Mouse (Mus musculus) kidney, postnatal 0 days (tissue): ENCODE data around the gene Nuak2. TPM values are rescaled to one million over a fixed set of nuclear protein-coding genes. Genes with fewer than 3 reads are reported as not detected.

ENCODE experiments used
- ATAC-seq: fragments of 200-750 bp; cut with Nextera tagmentation; replicated peaks from 2 replicates; pipeline ENCODE4 v1.8.0; 2017; ENCODE audit warnings: low read depth, moderate number of reproducible peaks, moderate TSS enrichment, moderate library complexity; ENCODE audit not compliant: low FRiP score
- DNase-seq: peaks from one replicate; pipeline ENCODE4 v3.0.0-alpha.2; 2016; ENCODE audit warnings: low spot score
- H3K27ac ChIP-seq: fragments of 300-500 bp; sonication (generic); 2 replicates; pipeline ENCODE4 v1.5.1; 2014; ENCODE audit warnings: mild to moderate bottlenecking
- H3K27me3 ChIP-seq: fragments of 300-500 bp; sonication (generic); 2 replicates; pipeline ENCODE4 v1.6.1; 2014; ENCODE audit warnings: low read length, mixed read lengths; ENCODE audit not compliant: insufficient read depth
- H3K36me3 ChIP-seq: fragments of 300-500 bp; sonication (generic); 2 replicates; pipeline ENCODE4 v1.6.1; 2014; ENCODE audit warnings: low read length, mixed read lengths; ENCODE audit not compliant: insufficient read depth
- H3K4me1 ChIP-seq: fragments of 300-500 bp; sonication (generic); replicated peaks from 2 replicates; pipeline ENCODE4 v1.6.1; 2014; ENCODE audit warnings: antibody characterized with exemption, low read length, mixed read lengths; ENCODE audit not compliant: insufficient read depth
- H3K4me2 ChIP-seq: fragments of 300-500 bp; sonication (generic); 2 replicates; pipeline ENCODE4 v1.6.1; 2014; ENCODE audit warnings: mild to moderate bottlenecking, low read length, moderate library complexity, mixed read lengths
- H3K4me3 ChIP-seq: fragments of 300-500 bp; sonication (generic); replicated peaks from 2 replicates; pipeline ENCODE4 v1.5.1; 2014; ENCODE audit warnings: low read depth, low read length
- H3K9ac ChIP-seq: fragments of 300-500 bp; sonication (generic); 2 replicates; pipeline ENCODE4 v1.6.1; 2014; ENCODE audit warnings: low read depth, low read length
- H3K9me3 ChIP-seq: fragments of 300-500 bp; sonication (generic); replicated peaks from 2 replicates; pipeline ENCODE4 v1.6.1; 2016; ENCODE audit warnings: low read length, inconsistent platforms, mixed read lengths
- CTCF ChIP-seq: IDR thresholded peaks from 2 replicates; pipeline ENCODE4 v1.5.1; 2016; ENCODE audit warnings: antibody characterized with exemption, low read depth, mild to moderate bottlenecking, moderate library complexity
- WGBS: fragments of 180-500 bp; shearing (Covaris S2); extraction: QIAGEN DNeasy Blood & Tissue Kit; methylation state at CpG from one replicate; pipeline ENCODE4 v1.1.7; 2014; 5-methylcytosine and 5-hydroxymethylcytosine counted together
- polyA plus RNA-seq: library from polyadenylated mRNA; unstranded; fragments of >200 nt; fragmentation: Nextera tagmentation; extraction: Ambion mirVana; gene quantifications from 2 replicates; pipeline ENCODE4 v1.2.1, GENCODE M21; 2015

Nuak2 gene
- polyA plus RNA-seq, 1 experiment from 2014 or later = 8.7 TPM

DNA sequence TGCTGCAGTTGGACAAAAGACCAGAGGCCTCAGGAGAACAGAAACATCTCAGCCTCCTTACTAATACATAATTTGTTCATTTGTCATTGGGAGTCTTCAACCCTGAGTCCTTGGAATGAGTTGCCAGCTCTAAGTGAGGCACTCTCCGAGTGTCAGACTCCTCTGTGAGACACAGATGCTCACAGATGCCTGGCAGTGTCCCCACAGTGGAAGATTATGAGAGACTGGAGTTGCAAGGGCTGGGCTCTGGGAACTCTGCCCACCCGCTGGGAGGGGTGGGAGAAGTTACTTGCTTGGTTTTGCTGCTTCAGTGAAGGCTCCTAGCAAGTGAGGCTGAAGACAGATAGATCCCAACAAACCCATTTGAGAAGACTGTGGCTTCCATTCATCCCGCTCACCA lies 19.9 kb upstream of the Nuak2 start:
- 77% methylated on average over 3 of the region's 3 CpGs for WGBS
- Histone ChIP-seq H3K27me3 (peaks cover 9% of the 10 kb centered on the region; the same call in 1 of the 2 replicates), H3K9ac (no peak overlapping the region), H3K4me1 (peaks cover 20% of the 10 kb centered on the region), H3K9me3 (no peaks in the 10 kb centered on the region), H3K4me2 (no peak overlapping the region), H3K27ac (no peak overlapping the region), H3K36me3 (no peaks in the 10 kb centered on the region), H3K4me3 (no peak overlapping the region)
- no peak for DNase-seq
- no peak for TF ChIP-seq CTCF
- ATAC-seq = no peak

DNA sequence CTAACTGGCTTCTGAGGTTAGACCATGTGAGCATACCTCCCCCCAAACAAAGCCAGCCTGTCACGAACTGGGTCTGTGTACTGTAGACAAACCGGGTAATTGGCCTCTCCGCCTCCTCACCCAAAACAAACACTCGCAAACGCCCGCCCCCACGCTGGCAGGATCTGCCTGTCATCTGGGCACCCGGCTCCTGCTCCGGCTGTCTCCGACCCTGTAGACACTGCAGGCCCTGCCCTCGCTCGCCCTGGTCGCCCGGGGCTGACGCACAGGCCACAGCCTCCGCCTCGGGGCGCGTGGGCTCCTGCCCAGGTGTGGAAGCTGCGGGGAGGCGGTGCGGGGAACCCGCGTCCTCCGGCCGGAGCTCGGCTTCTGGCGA lies 17.5 kb upstream of the Nuak2 start, which contains the start of gene Klhdc8a:
Gene Klhdc8a, plus strand, starts transcription at position 202 of the 376 bp plus-strand sequence.
- peak within 1 kb of the TSS; percentile 66 for H3K27ac ChIP-seq
- peaks cover 9% of the 10 kb centered on the region; the same call in 1 of the 2 replicates for H3K27me3 ChIP-seq
- peak within 1 kb of the TSS; percentile 55 for H3K4me3 ChIP-seq
- peak within 1 kb of the TSS; percentile 66 for H3K9ac ChIP-seq
- no peaks in the 10 kb centered on the region for H3K9me3 ChIP-seq
- no peaks in the 10 kb centered on the region for H3K36me3 ChIP-seq
- H3K4me1 ChIP-seq = peaks cover 4% of the 10 kb centered on the region
- TF ChIP-seq CTCF = no peak
- DNase-seq = peak; percentile 60
- 2% methylated on average over 28 of the region's 28 CpGs for WGBS
- H3K4me2 ChIP-seq = peak within 1 kb of the TSS; percentile 97
- ATAC-seq = peak; percentile 61

DNA sequence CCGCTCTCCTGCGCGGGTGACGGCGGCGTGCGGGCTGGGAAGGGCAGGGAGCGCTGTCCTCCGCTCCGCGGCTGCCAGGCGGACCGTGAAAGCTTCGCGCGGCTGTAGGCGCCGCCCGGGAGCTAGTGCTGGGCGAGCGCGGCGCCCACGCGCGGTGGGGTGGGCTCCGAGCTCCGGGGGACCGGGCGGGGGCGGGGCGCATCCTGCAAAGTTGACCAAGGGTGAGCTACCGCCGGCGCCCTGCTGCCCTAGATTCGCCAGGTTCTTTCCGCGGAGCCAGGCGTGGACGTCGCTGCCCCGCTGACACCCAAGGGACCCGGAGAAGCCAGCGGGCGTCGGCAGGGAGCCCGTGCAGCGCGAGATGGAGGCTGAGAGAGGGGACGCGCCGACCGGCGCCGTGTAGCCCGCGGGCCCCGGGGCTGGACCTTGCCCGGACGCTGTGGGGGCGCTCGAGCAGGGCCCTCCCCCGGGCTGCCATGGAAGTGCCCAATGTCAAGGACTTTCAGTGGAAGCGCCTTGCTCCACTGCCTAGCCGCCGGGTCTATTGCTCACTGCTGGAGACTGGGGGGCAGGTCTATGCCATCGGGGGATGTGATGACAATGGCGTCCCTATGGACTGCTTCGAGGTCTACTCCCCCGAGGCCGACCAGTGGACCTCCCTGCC lies 17.0 kb upstream of the Nuak2 start:
- no peak for TF ChIP-seq CTCF
- H3K9me3 ChIP-seq = no peaks in the 10 kb centered on the region
- DNase-seq (no peak), ATAC-seq (peak; percentile 76)
- peak overlapping the region; percentile 66 for H3K27ac ChIP-seq
- H3K4me1 ChIP-seq = peaks cover 4% of the 10 kb centered on the region
- H3K27me3 ChIP-seq = peaks cover 9% of the 10 kb centered on the region; the same call in 1 of the 2 replicates
- WGBS = 2% methylated on average over 50 of the region's 71 CpGs
- peak overlapping the region; percentile 97 for H3K4me2 ChIP-seq
- H3K36me3 ChIP-seq = no peaks in the 10 kb centered on the region
- H3K9ac ChIP-seq = peak overlapping the region; percentile 66
- H3K4me3 ChIP-seq = peak overlapping the region; percentile 55

DNA sequence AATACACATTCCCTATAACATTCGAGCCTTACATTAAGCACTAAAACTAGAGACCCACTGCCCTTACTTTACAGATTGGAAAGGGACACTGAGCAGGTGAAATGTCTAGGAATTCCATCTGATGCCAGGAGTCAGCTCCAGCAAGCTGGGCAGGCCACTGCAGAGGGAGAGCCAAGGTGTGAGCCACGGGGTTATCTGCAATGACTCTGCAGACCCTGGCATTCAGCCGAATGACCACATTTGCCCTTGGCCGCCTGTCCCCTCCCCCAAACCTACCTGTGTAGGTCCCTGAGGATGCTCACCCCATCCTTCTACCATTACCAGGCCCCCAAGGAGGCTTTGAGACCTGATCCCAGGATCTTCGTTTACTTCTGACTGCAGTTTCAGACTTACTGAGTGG lies 16.2 kb upstream of the Nuak2 start:
- peaks cover 4% of the 10 kb centered on the region for H3K4me1 ChIP-seq
- no peak overlapping the region for H3K4me3 ChIP-seq
- peaks cover 9% of the 10 kb centered on the region; the same call in 1 of the 2 replicates for H3K27me3 ChIP-seq
- no peak overlapping the region for H3K27ac ChIP-seq
- no peak for DNase-seq
- no peak for TF ChIP-seq CTCF
- peak overlapping the region; percentile 97 for H3K4me2 ChIP-seq
- 75% methylated on average over 5 of the region's 5 CpGs for WGBS
- no peak for ATAC-seq
- H3K36me3 ChIP-seq = no peaks in the 10 kb centered on the region
- H3K9ac ChIP-seq = no peak overlapping the region
- H3K9me3 ChIP-seq = no peaks in the 10 kb centered on the region

DNA sequence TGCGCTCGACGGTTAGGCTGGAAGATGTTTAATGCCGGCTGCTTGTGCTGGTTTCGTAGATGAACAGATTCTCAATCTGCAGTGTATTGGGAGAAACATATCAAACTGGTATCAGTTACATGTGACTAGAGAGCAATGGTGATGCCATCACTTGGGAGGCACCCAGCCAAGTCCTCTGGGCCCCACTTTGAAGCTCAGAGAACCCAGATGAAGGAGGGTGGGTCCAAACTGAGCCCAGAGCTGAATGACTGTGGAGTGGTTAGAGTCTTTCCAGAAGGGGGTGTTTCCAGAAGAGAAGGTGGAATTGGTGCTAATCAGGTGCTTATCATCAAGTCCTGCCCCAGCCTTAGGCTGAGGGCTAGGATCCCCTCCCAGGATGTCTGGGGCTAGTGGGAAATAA lies 14.7 kb upstream of the Nuak2 start:
- H3K36me3 ChIP-seq = no peaks in the 10 kb centered on the region
- H3K27ac ChIP-seq = no peak overlapping the region
- no peak overlapping the region for H3K4me3 ChIP-seq
- ATAC-seq (no peak), DNase-seq (no peak)
- peaks cover 9% of the 10 kb centered on the region; the same call in 1 of the 2 replicates for H3K27me3 ChIP-seq
- H3K9me3 ChIP-seq = no peaks in the 10 kb centered on the region
- 83% methylated on average over 5 of the region's 5 CpGs for whole genome bisulfite sequencing
- no peak overlapping the region for H3K9ac ChIP-seq
- H3K4me2 ChIP-seq = no peak overlapping the region
- H3K4me1 ChIP-seq = peaks cover 4% of the 10 kb centered on the region
- no peak for TF ChIP-seq CTCF

DNA sequence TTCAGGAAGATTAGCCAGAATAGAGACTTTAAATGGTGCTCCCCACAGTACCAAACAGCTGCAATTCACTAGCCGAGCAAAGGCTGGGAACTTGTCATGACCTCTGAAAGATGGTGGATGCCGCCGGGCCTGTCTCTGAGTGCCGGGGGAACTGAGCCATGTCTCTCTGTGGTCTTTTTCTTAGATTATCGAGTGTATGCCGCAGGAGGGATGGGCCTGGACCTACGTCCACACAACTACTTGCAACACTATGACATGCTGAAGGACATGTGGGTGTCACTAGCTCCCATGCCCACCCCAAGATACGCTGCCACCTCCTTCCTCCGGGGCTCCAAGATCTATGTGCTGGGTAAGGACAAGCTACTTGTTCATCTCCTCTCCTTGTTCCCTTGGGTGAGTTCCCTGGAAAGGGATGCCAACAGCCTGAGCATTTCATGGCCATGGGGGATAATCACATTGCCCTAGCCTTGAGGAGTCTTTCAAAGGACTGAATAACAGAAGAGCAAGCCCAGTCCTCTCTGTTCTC lies 13.5 kb upstream of the Nuak2 start:
- TF ChIP-seq CTCF = no peak
- Histone ChIP-seq H3K4me3 (no peak overlapping the region), H3K27ac (no peak overlapping the region), H3K9me3 (no peaks in the 10 kb centered on the region), H3K4me1 (peaks cover 4% of the 10 kb centered on the region), H3K27me3 (peaks cover 9% of the 10 kb centered on the region; the same call in 1 of the 2 replicates), H3K36me3 (no peaks in the 10 kb centered on the region), H3K4me2 (no peak overlapping the region), H3K9ac (no peak overlapping the region)
- no peak for ATAC-seq
- WGBS = 86% methylated on average over 9 of the region's 9 CpGs
- DNase-seq = no peak
